Mouse (Mus musculus): ENCODE measurements around the gene Olfr1079. TPM values are rescaled to one million over a fixed set of nuclear protein-coding genes. Genes with fewer than 3 reads are reported as not detected.

Gene Olfr1079
- total and polyA plus RNA-seq, 3 experiments = not detected

DNA sequence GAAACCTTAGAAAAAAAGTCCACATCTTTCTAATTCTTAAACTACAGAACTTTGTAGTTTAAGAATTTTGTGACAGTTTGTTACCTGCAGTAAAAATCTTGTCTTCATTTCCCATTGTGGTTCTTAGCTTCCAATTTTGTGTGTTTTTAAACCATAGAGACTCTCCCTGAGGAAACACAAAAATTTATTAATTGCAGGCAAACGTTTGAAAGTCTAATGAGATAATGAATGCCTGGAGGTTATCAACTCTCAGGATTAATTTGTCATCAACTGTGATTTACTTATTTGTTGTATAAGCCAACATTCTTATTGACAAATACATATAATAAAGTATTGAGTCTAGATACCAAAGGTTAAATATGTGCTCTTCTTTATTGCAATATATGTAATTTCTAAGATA is 55.0 kb downstream of the Olfr1079 start, which contains the start of gene Olfr228:
Gene Olfr228, minus strand, starts transcription at position 101 of the 400 bp plus-strand sequence.
- Histone ChIP-seq H3K9me3 (replicated peaks; ENCODE audit: insufficient read depth, low read length) (no peaks in the 10 kb centered on the region), H3K27ac (ENCODE audit: control insufficient read depth, low read depth, low read length) (no peak within 1 kb of the TSS), H3K27me3 (ENCODE audit: control insufficient read depth in 1 of 2, insufficient read depth in 2 of 2, low read length in 2 of 2) (no peaks in the 10 kb centered on the region), H3K9ac (ENCODE audit: control insufficient read depth, low read depth, low read length, poor library complexity, severe bottlenecking) (no peak within 1 kb of the TSS), H3K36me3 (ENCODE audit: control insufficient read depth in 1 of 2, insufficient read depth in 2 of 2, low read length in 2 of 2) (no peaks in the 10 kb centered on the region), H3K4me1 (ENCODE audit: control insufficient read depth in 1 of 2, insufficient read depth in 2 of 2, low read length in 2 of 2) (no peaks in the 10 kb centered on the region), H3K4me3 (ENCODE audit: control insufficient read depth in 1 of 2, insufficient read depth in 1 of 2, low read depth in 2 of 2, low read length in 2 of 2) (no peak within 1 kb of the TSS), H3K79me2 (ENCODE audit: control insufficient read depth, insufficient read depth, low read length, poor library complexity) (no peaks in the 10 kb centered on the region)
- DNase-seq (ENCODE audit: low read depth, low spot score) = no peak
- no peak for TF ChIP-seq TAL1 (IDR thresholded peaks at IDR 0.05; ENCODE audit: low read length)
- TF ChIP-seq USF2 (IDR thresholded peaks at IDR 0.05; ENCODE audit: borderline replicate concordance in 1 of 2, insufficient read depth in 1 of 2, low read depth in 1 of 2, low read length in 2 of 2) = no peak
- no peak for TF ChIP-seq POLR2AphosphoS5 (IDR thresholded peaks at IDR 0.05; ENCODE audit: borderline replicate concordance, low read depth, low read length)
- no peak for TF ChIP-seq GATA1 (IDR thresholded peaks at IDR 0.05; ENCODE audit: low read depth, low read length)
- TF ChIP-seq ETS1 (IDR thresholded peaks at IDR 0.05; ENCODE audit: low read depth, low read length) = no peak
- no peak for TF ChIP-seq MEF2A (IDR thresholded peaks at IDR 0.05; ENCODE audit: extremely low read depth, insufficient replicate concordance, low read depth, low read length, poor library complexity, severe bottlenecking)
- no peak for TF ChIP-seq NELFE (IDR thresholded peaks at IDR 0.05; ENCODE audit: low read depth, low read length)
- no peak for TF ChIP-seq POLR2A (IDR thresholded peaks at IDR 0.05; ENCODE audit: control insufficient read depth in 1 of 2, insufficient read depth in 1 of 2, low read depth in 1 of 2, low read length in 2 of 2, poor library complexity in 1 of 2)
- TF ChIP-seq KAT2A (conservative IDR thresholded peaks at IDR 0.05; ENCODE audit: low read depth, low read length) = no peak
- TF ChIP-seq MYB (IDR thresholded peaks at IDR 0.05; ENCODE audit: low read depth, low read length) = no peak
- TF ChIP-seq TCF12 (IDR thresholded peaks at IDR 0.05; ENCODE audit: low read depth, low read length) = no peak
- TF ChIP-seq USF1 (IDR thresholded peaks at IDR 0.05; ENCODE audit: low read depth, low read length) = no peak
- no peak for TF ChIP-seq RAD21 (IDR thresholded peaks at IDR 0.05; ENCODE audit: low read depth, low read length)
- no peak for TF ChIP-seq TBP (IDR thresholded peaks at IDR 0.05; ENCODE audit: low read depth, low read length)
- no peak for TF ChIP-seq CHD2 (IDR thresholded peaks at IDR 0.05; ENCODE audit: low read length)

Other genes starting within 250 kb of the Olfr1079 start
- gene Olfr1053, start 227.2 kb downstream of the Olfr1079 start, total RNA-seq (2012; rRNA removed) = not detected in 2 replicates
- gene Olfr1053, start 227.2 kb downstream of the Olfr1079 start, polyA plus RNA-seq (2012; ENCODE audit: insufficient read depth in 1 of 2, insufficient read length in 2 of 2, low read depth in 1 of 2, low replicate concordance in 2 of 2, missing spikeins in 1 of 2) = not detected
- gene Olfr1054, start 207.0 kb downstream of the Olfr1079 start, total RNA-seq (2012; rRNA removed) = not detected in 2 replicates
- not detected for gene Olfr1054, start 207.0 kb downstream of the Olfr1079 start, polyA plus RNA-seq (2012; ENCODE audit: insufficient read depth in 1 of 2, insufficient read length in 2 of 2, low read depth in 1 of 2, low replicate concordance in 2 of 2, missing spikeins in 1 of 2)
- gene Olfr1055, start 192.2 kb downstream of the Olfr1079 start, total RNA-seq (2012; rRNA removed) = 0.29 and 0.65 TPM in 2 replicates
- not detected for gene Olfr1055, start 192.2 kb downstream of the Olfr1079 start, polyA plus RNA-seq (2012; ENCODE audit: insufficient read depth in 1 of 2, insufficient read length in 2 of 2, low read depth in 1 of 2, low replicate concordance in 2 of 2, missing spikeins in 1 of 2)
- not detected in 2 replicates for gene Olfr1056, start 180.0 kb downstream of the Olfr1079 start, total RNA-seq (2012; rRNA removed)
- gene Olfr1056, start 180.0 kb downstream of the Olfr1079 start, polyA plus RNA-seq (2012; ENCODE audit: insufficient read depth in 1 of 2, insufficient read length in 2 of 2, low read depth in 1 of 2, low replicate concordance in 2 of 2, missing spikeins in 1 of 2) = not detected
- not detected in 2 replicates for gene Olfr1057, start 164.1 kb downstream of the Olfr1079 start, total RNA-seq (2012; rRNA removed)
- not detected for gene Olfr1057, start 164.1 kb downstream of the Olfr1079 start, polyA plus RNA-seq (2012; ENCODE audit: insufficient read depth in 1 of 2, insufficient read length in 2 of 2, low read depth in 1 of 2, low replicate concordance in 2 of 2, missing spikeins in 1 of 2)
- not detected in 2 replicates for gene Olfr1058, start 153.9 kb downstream of the Olfr1079 start, total RNA-seq (2012; rRNA removed)
- gene Olfr1058, start 153.9 kb downstream of the Olfr1079 start, polyA plus RNA-seq (2012; ENCODE audit: insufficient read depth in 1 of 2, insufficient read length in 2 of 2, low read depth in 1 of 2, low replicate concordance in 2 of 2, missing spikeins in 1 of 2) = not detected
- not detected in 2 replicates for gene Olfr1061, start 128.4 kb downstream of the Olfr1079 start, total RNA-seq (2012; rRNA removed)
- gene Olfr1061, start 128.4 kb downstream of the Olfr1079 start, polyA plus RNA-seq (2012; ENCODE audit: insufficient read depth in 1 of 2, insufficient read length in 2 of 2, low read depth in 1 of 2, low replicate concordance in 2 of 2, missing spikeins in 1 of 2) = not detected
- not detected in 2 replicates for gene Olfr1062, start 115.7 kb downstream of the Olfr1079 start, total RNA-seq (2012; rRNA removed)
- not detected for gene Olfr1062, start 115.7 kb downstream of the Olfr1079 start, polyA plus RNA-seq (2012; ENCODE audit: insufficient read depth in 1 of 2, insufficient read length in 2 of 2, low read depth in 1 of 2, low replicate concordance in 2 of 2, missing spikeins in 1 of 2)
- not detected in 2 replicates for gene Olfr1065, start 91.9 kb downstream of the Olfr1079 start, total RNA-seq (2012; rRNA removed)
- not detected for gene Olfr1065, start 91.9 kb downstream of the Olfr1079 start, polyA plus RNA-seq (2012; ENCODE audit: insufficient read depth in 1 of 2, insufficient read length in 2 of 2, low read depth in 1 of 2, low replicate concordance in 2 of 2, missing spikeins in 1 of 2)
- gene Olfr1066, start 86.2 kb downstream of the Olfr1079 start, total RNA-seq (2012; rRNA removed) = not detected in 2 replicates
- gene Olfr1066, start 86.2 kb downstream of the Olfr1079 start, polyA plus RNA-seq (2012; ENCODE audit: insufficient read depth in 1 of 2, insufficient read length in 2 of 2, low read depth in 1 of 2, low replicate concordance in 2 of 2, missing spikeins in 1 of 2) = not detected
- not detected in 2 replicates for gene Olfr228, start 55.1 kb downstream of the Olfr1079 start, total RNA-seq (2012; rRNA removed)
- not detected for gene Olfr228, start 55.1 kb downstream of the Olfr1079 start, polyA plus RNA-seq (2012; ENCODE audit: insufficient read depth in 1 of 2, insufficient read length in 2 of 2, low read depth in 1 of 2, low replicate concordance in 2 of 2, missing spikeins in 1 of 2)
- not detected in 2 replicates for gene Olfr1076, start 34.0 kb downstream of the Olfr1079 start, total RNA-seq (2012; rRNA removed)
- not detected for gene Olfr1076, start 34.0 kb downstream of the Olfr1079 start, polyA plus RNA-seq (2012; ENCODE audit: insufficient read depth in 1 of 2, insufficient read length in 2 of 2, low read depth in 1 of 2, low replicate concordance in 2 of 2, missing spikeins in 1 of 2)
- not detected in 2 replicates for gene Olfr1080, start 15.8 kb upstream of the Olfr1079 start, total RNA-seq (2012; rRNA removed)
- not detected for gene Olfr1080, start 15.8 kb upstream of the Olfr1079 start, polyA plus RNA-seq (2012; ENCODE audit: insufficient read depth in 1 of 2, insufficient read length in 2 of 2, low read depth in 1 of 2, low replicate concordance in 2 of 2, missing spikeins in 1 of 2)
- gene Olfr1082, start 56.5 kb upstream of the Olfr1079 start, total RNA-seq (2012; rRNA removed) = not detected in 2 replicates
- gene Olfr1082, start 56.5 kb upstream of the Olfr1079 start, polyA plus RNA-seq (2012; ENCODE audit: insufficient read depth in 1 of 2, insufficient read length in 2 of 2, low read depth in 1 of 2, low replicate concordance in 2 of 2, missing spikeins in 1 of 2) = not detected
- gene Olfr1084, start 97.2 kb upstream of the Olfr1079 start, total RNA-seq (2012; rRNA removed) = not detected in 2 replicates
- gene Olfr1084, start 97.2 kb upstream of the Olfr1079 start, polyA plus RNA-seq (2012; ENCODE audit: insufficient read depth in 1 of 2, insufficient read length in 2 of 2, low read depth in 1 of 2, low replicate concordance in 2 of 2, missing spikeins in 1 of 2) = not detected
- gene Olfr1085, start 119.5 kb upstream of the Olfr1079 start, total RNA-seq (2012; rRNA removed) = not detected in 2 replicates
- gene Olfr1085, start 119.5 kb upstream of the Olfr1079 start, polyA plus RNA-seq (2012; ENCODE audit: insufficient read depth in 1 of 2, insufficient read length in 2 of 2, low read depth in 1 of 2, low replicate concordance in 2 of 2, missing spikeins in 1 of 2) = not detected
- not detected in 2 replicates for gene Olfr1086, start 137.6 kb upstream of the Olfr1079 start, total RNA-seq (2012; rRNA removed)
- gene Olfr1086, start 137.6 kb upstream of the Olfr1079 start, polyA plus RNA-seq (2012; ENCODE audit: insufficient read depth in 1 of 2, insufficient read length in 2 of 2, low read depth in 1 of 2, low replicate concordance in 2 of 2, missing spikeins in 1 of 2) = not detected
- not detected in 2 replicates for gene Olfr1087, start 155.9 kb upstream of the Olfr1079 start, total RNA-seq (2012; rRNA removed)
- gene Olfr1087, start 155.9 kb upstream of the Olfr1079 start, polyA plus RNA-seq (2012; ENCODE audit: insufficient read depth in 1 of 2, insufficient read length in 2 of 2, low read depth in 1 of 2, low replicate concordance in 2 of 2, missing spikeins in 1 of 2) = not detected
- not detected in 2 replicates for gene Olfr1089, start 191.2 kb upstream of the Olfr1079 start, total RNA-seq (2012; rRNA removed)
- not detected for gene Olfr1089, start 191.2 kb upstream of the Olfr1079 start, polyA plus RNA-seq (2012; ENCODE audit: insufficient read depth in 1 of 2, insufficient read length in 2 of 2, low read depth in 1 of 2, low replicate concordance in 2 of 2, missing spikeins in 1 of 2)
- not detected in 2 replicates for gene Olfr1090, start 216.5 kb upstream of the Olfr1079 start, total RNA-seq (2012; rRNA removed)
- not detected for gene Olfr1090, start 216.5 kb upstream of the Olfr1079 start, polyA plus RNA-seq (2012; ENCODE audit: insufficient read depth in 1 of 2, insufficient read length in 2 of 2, low read depth in 1 of 2, low replicate concordance in 2 of 2, missing spikeins in 1 of 2)
- gene Olfr1093, start 240.0 kb upstream of the Olfr1079 start, total RNA-seq (2012; rRNA removed) = not detected in 2 replicates
- not detected for gene Olfr1093, start 240.0 kb upstream of the Olfr1079 start, polyA plus RNA-seq (2012; ENCODE audit: insufficient read depth in 1 of 2, insufficient read length in 2 of 2, low read depth in 1 of 2, low replicate concordance in 2 of 2, missing spikeins in 1 of 2)